Mouse (Mus musculus): ENCODE results near the gene Nipsnap1. TPM values are rescaled to one million over a fixed set of nuclear protein-coding genes. Genes with fewer than 3 reads are reported as not detected.

The Nipsnap1 gene
- polyA plus RNA-seq, 1 experiment from 2014 or later, result 70.8 TPM

DNA sequence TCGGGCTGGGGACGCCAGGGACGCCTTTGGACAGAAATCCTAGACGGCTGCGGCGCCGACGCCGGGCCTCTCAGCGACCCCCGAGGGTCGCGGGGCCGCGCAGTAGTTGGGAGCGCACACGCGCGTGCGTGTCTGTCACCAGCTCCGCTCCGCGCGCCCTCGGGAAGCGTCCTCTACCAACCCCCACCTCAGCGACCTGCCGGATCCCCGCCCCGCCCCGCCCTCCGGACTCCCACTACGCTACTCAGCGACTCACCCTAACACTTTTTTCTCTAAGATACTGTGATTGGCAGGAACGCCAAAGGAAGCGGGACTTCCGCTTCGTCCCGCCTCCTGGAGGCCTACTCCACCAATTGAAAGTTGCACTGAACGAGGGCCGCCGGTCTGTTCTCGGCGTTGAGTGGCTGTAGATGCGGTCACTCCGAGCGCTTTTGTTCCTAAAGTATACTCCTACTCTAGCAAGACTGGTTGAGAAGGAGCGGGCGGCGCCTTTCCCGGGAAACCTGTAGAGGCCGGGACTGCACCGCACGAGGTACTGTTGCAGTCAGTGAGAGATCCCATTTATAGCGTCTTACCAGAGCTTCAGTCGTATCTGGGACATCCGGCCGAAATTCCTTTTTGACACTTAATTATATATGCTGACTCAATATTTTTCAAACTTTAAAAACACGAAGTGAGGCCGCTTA, 24.4 kb upstream of the Nipsnap1 start, which contains the start of gene Nf2:
Nf2 (minus strand) TSS at position 279 of the 686 bp plus-strand sequence.
- Histone ChIP-seq H3K27me3 (ENCODE audit: low read depth, poor library complexity, severe bottlenecking) (no peaks in the 10 kb centered on the region), H3K27ac (replicated peaks) (peak within 1 kb of the TSS; percentile 97), H3K36me3 (no peaks in the 10 kb centered on the region), H3K9me3 (replicated peaks) (no peaks in the 10 kb centered on the region), H3K4me3 (peak within 1 kb of the TSS; percentile 98), H3K4me1 (peaks cover 24% of the 10 kb centered on the region)
- under 1% methylated on average over 60 of the region's 60 CpGs for WGBS
- DNase-seq (ENCODE audit: low spot score), result peak; percentile 97

DNA sequence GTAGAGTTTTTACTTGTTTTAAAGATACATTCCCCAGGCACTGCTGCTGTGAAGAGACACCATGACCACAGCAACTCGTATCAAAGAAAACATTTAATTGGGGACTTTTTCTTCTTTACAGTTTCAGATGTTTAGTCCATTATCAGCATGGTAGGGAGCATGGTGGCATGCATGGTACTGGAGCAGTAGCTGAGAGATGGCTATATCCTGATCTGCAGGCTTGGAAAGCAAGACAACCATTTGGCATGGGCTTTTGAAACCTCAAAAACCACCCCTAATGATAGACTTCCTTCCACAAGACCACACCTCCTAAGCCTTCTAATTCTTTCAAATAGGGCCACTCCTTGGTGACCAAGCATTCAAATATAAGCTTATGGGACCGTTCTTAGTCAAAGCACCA, 23.3 kb upstream of the Nipsnap1 start:
- H3K27ac ChIP-seq (replicated peaks), result no peak overlapping the region
- peaks cover 24% of the 10 kb centered on the region for H3K4me1 ChIP-seq
- no peaks in the 10 kb centered on the region for H3K27me3 ChIP-seq (ENCODE audit: low read depth, poor library complexity, severe bottlenecking)
- no peaks in the 10 kb centered on the region for H3K9me3 ChIP-seq (replicated peaks)
- H3K4me3 ChIP-seq, result 0 out of 2 replicates have a peak overlapping the region, but pooled peaks have one; percentile 98
- no peak for DNase-seq (ENCODE audit: low spot score)
- WGBS, result 94% methylated on average over 2 of the region's 2 CpGs
- H3K36me3 ChIP-seq, result no peaks in the 10 kb centered on the region

DNA sequence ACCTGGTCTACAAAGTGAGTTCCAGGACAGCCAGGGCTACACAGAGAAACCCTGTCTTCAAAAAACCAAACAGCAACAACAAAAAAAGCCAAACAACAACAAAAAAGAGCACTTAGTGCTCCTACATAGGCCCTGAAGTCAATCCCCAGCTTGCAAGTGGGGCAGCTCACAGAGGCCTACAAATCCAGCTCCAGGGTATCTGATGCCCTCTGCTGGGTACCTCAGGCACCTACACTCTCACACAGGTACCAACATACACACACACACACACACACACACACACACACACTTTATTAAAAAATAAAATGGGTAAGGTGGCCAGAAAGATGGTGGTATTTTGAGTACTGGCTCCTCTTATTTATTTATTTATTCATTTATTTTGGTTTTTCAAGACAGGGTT, 20.7 kb upstream of the Nipsnap1 start:
- Histone ChIP-seq H3K27ac (replicated peaks) (no peak overlapping the region), H3K36me3 (no peaks in the 10 kb centered on the region), H3K9me3 (replicated peaks) (no peaks in the 10 kb centered on the region), H3K27me3 (ENCODE audit: low read depth, poor library complexity, severe bottlenecking) (no peaks in the 10 kb centered on the region), H3K4me1 (peaks cover 6% of the 10 kb centered on the region), H3K4me3 (no peak overlapping the region)
- no peak for DNase-seq (ENCODE audit: low spot score)

DNA sequence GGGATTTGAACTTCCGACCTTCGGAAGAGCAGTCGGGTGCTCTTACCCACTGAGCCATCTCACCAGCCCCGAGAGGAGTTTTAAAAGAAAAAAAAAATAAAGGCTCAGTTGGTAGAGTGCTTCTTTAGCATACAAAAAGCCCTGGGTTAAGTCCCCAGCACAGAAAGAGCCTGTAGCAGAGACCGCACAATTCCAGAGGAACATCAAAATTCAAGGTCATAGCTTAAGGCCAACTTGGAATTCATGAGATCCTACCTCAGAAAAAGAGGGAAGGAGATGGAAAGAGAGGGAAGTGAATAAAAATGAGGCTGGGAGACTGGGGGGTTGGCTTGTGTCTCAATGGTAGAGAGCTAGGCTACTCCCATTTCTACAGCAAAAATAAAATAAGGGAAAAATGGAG, 19.6 kb upstream of the Nipsnap1 start:
- Histone ChIP-seq H3K36me3 (no peaks in the 10 kb centered on the region), H3K4me1 (no peaks in the 10 kb centered on the region), H3K9me3 (replicated peaks) (no peaks in the 10 kb centered on the region), H3K27me3 (ENCODE audit: low read depth, poor library complexity, severe bottlenecking) (no peaks in the 10 kb centered on the region), H3K4me3 (no peak overlapping the region), H3K27ac (replicated peaks) (no peak overlapping the region)
- no peak for DNase-seq (ENCODE audit: low spot score)
- whole genome bisulfite sequencing, result 96% methylated on average over 5 of the region's 5 CpGs

DNA sequence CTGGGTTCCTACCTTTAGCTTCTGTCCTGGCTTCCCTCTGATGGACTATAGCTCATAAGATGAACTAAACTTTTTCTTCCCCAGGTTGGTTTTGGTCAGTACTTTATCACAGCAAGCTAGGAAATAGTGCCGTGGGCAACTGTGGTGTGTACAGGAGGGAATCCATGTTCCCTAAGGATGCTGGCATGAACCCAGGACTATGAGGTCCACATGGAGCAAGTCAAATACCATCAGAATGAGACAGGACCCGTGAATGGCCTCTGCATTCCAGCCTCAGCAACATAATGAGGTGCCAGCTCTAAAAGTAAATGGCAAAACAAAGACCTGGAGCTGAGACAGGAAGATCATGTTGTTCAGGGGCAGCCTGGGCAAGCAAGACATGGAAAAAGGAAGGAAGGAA, 15.3 kb upstream of the Nipsnap1 start:
- H3K27ac ChIP-seq (replicated peaks), result no peak overlapping the region
- no peaks in the 10 kb centered on the region for H3K9me3 ChIP-seq (replicated peaks)
- H3K36me3 ChIP-seq, result no peaks in the 10 kb centered on the region
- no peaks in the 10 kb centered on the region for H3K27me3 ChIP-seq (ENCODE audit: low read depth, poor library complexity, severe bottlenecking)
- DNase-seq (ENCODE audit: low spot score), result no peak
- 73% methylated on average over 2 of the region's 2 CpGs for WGBS
- H3K4me1 ChIP-seq, result peaks cover 12% of the 10 kb centered on the region
- H3K4me3 ChIP-seq, result no peak overlapping the region

DNA sequence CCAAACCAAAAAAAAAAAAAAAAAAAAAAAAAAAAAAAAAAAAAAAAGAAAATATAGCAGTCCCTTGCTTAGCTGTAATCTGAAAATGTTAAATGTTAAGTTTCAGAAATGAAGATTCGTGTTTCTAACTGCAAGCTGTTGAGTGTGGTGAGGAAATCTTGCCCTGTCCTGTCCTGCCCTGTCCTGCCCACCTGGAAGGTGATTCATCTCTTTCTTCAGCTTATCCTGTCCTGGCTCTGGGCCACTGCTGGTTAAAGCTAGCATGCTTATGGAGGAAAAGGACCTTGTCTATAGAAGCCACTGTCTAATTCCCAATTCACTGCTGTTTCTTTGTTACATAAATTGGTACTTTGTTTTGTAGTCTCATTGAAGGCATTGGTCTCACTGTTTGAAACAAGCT, 12.8 kb upstream of the Nipsnap1 start:
- Histone ChIP-seq H3K4me3 (no peak overlapping the region), H3K27ac (replicated peaks) (no peak overlapping the region), H3K27me3 (ENCODE audit: low read depth, poor library complexity, severe bottlenecking) (no peaks in the 10 kb centered on the region), H3K36me3 (no peaks in the 10 kb centered on the region), H3K4me1 (peaks cover 12% of the 10 kb centered on the region), H3K9me3 (replicated peaks) (no peaks in the 10 kb centered on the region)
- WGBS, result 85% methylated on average over 1 of the region's 1 CpGs
- DNase-seq (ENCODE audit: low spot score), result no peak

DNA sequence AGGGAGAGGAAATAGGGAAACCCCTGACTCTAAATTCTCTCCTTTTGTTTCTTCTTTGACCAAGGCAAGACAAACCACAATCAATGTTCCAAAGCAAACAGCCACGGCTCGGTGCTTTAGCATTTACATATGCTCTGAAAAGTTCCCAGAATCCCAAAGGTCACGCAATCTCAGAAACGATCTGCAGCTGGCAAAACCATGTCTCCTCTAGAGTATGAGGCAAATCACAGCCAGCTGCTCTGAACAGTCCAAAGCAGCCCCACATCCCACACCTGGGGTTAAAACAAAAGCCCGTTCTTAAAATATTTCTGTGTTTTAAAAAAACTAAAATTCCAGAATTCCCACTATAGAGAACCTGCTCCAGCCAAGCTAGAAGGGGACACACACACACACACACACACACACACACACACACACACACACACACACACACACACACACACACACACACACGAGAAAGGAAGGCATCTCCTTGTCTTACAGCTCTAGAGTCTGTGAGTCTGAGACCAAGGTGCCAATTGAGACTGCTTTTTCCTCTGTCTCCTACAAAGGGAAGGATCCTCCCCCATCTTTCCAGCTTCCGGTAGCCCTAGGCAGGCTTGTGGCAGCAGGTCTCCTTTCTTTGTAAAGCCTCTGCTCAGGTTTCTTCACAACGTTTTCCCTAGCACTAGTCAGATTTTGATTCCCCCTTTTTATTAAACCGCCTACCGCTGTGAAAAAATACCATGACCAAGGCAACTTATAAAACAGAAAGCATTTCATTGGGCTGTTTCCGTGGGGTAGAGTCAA, 11.7 kb upstream of the Nipsnap1 start:
- whole genome bisulfite sequencing, result 61% methylated on average over 11 of the region's 11 CpGs
- no peaks in the 10 kb centered on the region for H3K9me3 ChIP-seq (replicated peaks)
- H3K27me3 ChIP-seq (ENCODE audit: low read depth, poor library complexity, severe bottlenecking), result no peaks in the 10 kb centered on the region
- H3K4me1 ChIP-seq, result peaks cover 12% of the 10 kb centered on the region
- no peak for DNase-seq (ENCODE audit: low spot score)
- H3K27ac ChIP-seq (replicated peaks), result peak overlapping the region; percentile 38; the same call in 1 of the 2 replicates
- no peak overlapping the region for H3K4me3 ChIP-seq
- H3K36me3 ChIP-seq, result no peaks in the 10 kb centered on the region

DNA sequence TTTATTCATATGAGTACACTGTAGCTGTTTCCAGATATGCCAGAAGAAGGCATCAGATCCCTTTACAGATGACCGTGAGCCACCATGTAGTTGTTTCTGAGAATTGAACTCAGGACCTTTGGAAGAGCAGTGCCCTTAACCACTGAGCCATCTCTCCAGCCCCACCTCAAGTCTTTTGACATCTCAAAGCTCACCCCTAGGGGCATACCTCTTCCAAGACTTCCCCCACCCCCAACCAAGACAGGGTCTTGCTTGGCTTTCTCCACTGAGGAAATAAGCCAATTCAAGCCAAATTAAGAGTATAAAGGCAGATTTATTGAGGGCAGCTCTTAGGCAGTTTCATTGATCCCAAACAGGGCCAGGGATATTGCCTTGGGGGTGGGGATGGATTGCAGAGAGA, 11.0 kb upstream of the Nipsnap1 start:
- Histone ChIP-seq H3K27ac (replicated peaks) (no peak overlapping the region), H3K9me3 (replicated peaks) (no peaks in the 10 kb centered on the region)
- 89% methylated on average over 1 of the region's 1 CpGs for WGBS

DNA sequence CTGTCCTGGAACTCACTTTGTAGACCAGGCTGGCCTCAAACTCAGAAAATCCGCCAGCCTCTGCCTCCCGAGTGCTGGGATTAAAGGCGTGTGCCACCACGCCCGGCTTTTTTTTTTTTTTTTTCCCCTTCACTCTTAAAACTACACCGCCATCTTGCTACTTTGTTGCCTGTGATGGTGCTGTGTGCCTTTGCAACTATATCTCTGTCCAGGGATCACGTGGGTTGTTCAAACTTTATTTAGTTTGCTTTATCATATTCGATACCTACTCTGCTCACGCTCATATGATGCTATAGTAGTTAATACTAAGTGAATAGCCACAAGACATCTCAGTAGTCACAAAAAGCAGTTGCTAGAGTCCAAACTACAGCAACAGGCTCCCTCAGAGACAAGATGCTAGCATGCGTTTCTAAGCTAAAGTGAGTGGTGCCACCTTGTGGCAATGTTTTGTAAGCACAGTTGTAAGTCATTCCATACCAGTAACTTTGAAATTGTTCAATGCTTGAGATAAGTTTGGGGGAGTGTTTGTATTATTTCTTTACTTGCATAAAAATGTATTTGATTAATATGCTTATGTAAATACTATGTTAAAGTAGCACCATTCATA, 8.0 kb upstream of the Nipsnap1 start:
- no peaks in the 10 kb centered on the region for H3K27me3 ChIP-seq (ENCODE audit: low read depth, poor library complexity, severe bottlenecking)
- H3K9me3 ChIP-seq (replicated peaks), result no peaks in the 10 kb centered on the region
- H3K4me1 ChIP-seq, result peaks cover 12% of the 10 kb centered on the region
- no peaks in the 10 kb centered on the region for H3K36me3 ChIP-seq
- DNase-seq (ENCODE audit: low spot score), result peak; percentile 51
- no peak overlapping the region for H3K4me3 ChIP-seq
- no peak overlapping the region for H3K27ac ChIP-seq (replicated peaks)
- 34% methylated on average over 10 of the region's 10 CpGs for WGBS

More for the DNA sequence above, 11.0 kb upstream of the Nipsnap1 start:
- Histone ChIP-seq H3K36me3 (no peaks in the 10 kb centered on the region), H3K4me1 (peaks cover 12% of the 10 kb centered on the region), H3K27me3 (ENCODE audit: low read depth, poor library complexity, severe bottlenecking) (no peaks in the 10 kb centered on the region), H3K4me3 (no peak overlapping the region)
- no peak for DNase-seq (ENCODE audit: low spot score)

DNA sequence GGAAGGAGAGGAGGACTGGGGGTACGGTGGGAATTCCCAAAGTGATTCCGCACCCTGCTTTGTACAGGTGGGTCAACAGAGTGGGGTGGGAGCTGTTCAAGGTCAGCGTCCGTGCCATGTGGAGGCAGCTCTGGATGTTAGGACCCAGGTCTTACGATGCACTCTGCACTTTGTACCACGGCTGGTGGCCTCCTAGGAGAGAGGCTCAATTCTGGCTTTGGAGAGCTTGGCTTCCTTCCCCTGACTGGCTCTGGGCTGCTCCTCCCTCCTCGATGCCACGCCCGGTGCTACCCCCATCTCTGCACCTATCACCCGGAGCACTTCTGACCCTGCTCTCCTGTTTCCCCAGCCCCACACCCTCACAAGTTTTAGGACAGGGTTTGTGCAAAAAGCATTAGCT, 800 bp downstream of the Nipsnap1 start:
- DNase-seq (ENCODE audit: low spot score), result peak; percentile 33
- Histone ChIP-seq H3K9me3 (replicated peaks) (peaks cover 6% of the 10 kb centered on the region; the same call in 1 of the 2 replicates), H3K27me3 (ENCODE audit: low read depth, poor library complexity, severe bottlenecking) (no peaks in the 10 kb centered on the region), H3K27ac (replicated peaks) (peak overlapping the region; percentile 90), H3K4me1 (peaks cover 18% of the 10 kb centered on the region), H3K4me3 (peak overlapping the region; percentile 85), H3K36me3 (peaks cover 15% of the 10 kb centered on the region)
- WGBS, result 7% methylated on average over 10 of the region's 10 CpGs

DNA sequence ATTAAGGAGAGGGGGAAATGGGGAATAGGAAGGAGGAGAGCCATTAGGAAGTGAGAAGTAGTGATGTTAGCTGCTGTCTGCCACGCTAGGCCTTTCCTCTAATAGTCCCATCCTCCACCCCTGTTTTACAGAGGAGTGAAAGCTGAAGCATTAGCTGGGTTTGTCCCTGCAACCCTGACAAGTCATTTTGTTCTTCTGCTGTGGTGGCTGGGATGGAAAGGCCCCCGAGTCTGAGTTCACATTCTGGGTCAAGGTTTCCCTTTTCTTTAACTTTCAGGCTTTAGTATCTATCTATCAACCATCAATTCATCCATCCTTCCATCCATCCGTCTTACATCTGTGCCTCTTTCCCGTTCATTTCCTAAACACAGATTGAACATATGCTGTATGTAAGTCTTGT, 7.3 kb downstream of the Nipsnap1 start:
- Histone ChIP-seq H3K9me3 (replicated peaks) (peaks cover 4% of the 10 kb centered on the region; the same call in 1 of the 2 replicates), H3K4me3 (no peak overlapping the region), H3K27ac (replicated peaks) (no peak overlapping the region), H3K36me3 (peaks cover 40% of the 10 kb centered on the region), H3K4me1 (0 out of 2 replicates have a peak, but pooled peaks cover 3% of the 10 kb centered on the region), H3K27me3 (ENCODE audit: low read depth, poor library complexity, severe bottlenecking) (no peaks in the 10 kb centered on the region)
- WGBS, result 86% methylated on average over 4 of the region's 4 CpGs
- DNase-seq (ENCODE audit: low spot score), result no peak

DNA sequence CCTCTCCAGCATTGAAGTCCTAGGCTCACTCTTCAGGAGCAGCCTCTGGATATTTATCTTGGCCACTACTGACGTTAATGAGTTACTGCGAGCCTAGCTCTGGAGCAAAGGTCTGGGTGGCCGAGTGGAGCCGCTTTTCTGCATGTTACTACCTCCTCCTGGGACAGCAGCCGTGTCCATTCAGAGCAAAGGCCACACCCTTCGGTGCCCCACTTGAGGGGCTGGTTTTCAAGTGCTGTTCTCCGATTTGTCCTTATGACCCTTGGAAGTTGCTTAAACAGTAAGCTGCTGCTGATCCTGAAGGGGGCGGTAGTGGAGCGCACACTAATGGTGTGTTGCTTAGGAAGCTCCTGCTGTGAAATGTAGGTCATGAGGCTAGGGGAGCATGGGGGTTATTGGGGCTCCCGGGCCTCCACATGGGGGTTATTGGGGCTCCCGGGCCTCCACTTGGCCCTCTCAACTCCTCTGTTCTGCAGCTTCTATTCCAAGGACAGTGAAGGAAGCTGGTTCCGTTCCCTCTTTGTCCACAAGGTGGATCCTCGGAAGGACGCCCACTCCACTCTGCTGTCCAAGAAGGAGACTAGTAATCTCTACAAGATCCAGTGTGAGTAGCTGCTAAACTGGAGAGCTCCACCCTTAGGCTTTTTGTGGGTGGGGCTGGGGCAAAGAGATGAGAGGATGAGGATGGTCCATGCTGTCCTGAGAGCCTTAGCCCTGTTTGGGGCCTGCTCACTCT, 9.3 kb downstream of the Nipsnap1 start:
- 53% methylated on average over 14 of the region's 14 CpGs for WGBS
- Histone ChIP-seq H3K36me3 (peaks cover 49% of the 10 kb centered on the region), H3K4me3 (no peak overlapping the region), H3K4me1 (0 out of 2 replicates have a peak, but pooled peaks cover 3% of the 10 kb centered on the region), H3K27ac (replicated peaks) (no peak overlapping the region), H3K9me3 (replicated peaks) (no peaks in the 10 kb centered on the region), H3K27me3 (ENCODE audit: low read depth, poor library complexity, severe bottlenecking) (no peaks in the 10 kb centered on the region)
- DNase-seq (ENCODE audit: low spot score), result no peak

Data from midbrain, embryonic 10.5 days (tissue).